Mouse (Mus musculus) v-Abl transformed pro-B cells (cell line): ENCODE results near the gene 1700025C18Rik.

Experiments
- in situ Hi-C, 2 experiments: fragments of 400-800 bp; cut with MboI; formaldehyde crosslinking; loops; one replicate each; pipeline ENCODE4 v1.15.1; 2025; ENCODE audit not compliant: unreplicated experiment in 2 of 2

Gene 1700025C18Rik

DNA sequence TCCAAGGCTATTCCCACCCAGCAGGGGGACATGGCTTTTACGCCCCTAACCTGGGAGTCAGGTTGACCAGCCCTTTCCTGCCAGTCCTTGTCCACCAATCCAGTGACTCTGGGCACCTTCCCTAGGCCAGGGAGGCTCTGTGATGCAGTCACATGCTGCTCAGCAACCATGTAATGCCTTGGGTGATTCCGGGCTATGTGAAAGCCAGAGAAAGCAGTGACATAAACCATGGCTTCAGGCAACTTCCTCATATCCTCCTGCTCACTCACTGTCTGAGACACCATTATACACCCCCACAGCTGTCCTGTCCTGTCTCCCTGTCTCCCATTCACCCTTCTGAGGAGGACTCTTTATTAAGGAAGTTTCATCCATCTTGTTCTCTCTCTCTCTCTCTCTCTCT, at the start of gene 1700025C18Rik:
Gene 1700025C18Rik, minus strand, starts transcription at position 101 of the 400 bp plus-strand sequence.
- in situ Hi-C loops = no loop called here

DNA sequence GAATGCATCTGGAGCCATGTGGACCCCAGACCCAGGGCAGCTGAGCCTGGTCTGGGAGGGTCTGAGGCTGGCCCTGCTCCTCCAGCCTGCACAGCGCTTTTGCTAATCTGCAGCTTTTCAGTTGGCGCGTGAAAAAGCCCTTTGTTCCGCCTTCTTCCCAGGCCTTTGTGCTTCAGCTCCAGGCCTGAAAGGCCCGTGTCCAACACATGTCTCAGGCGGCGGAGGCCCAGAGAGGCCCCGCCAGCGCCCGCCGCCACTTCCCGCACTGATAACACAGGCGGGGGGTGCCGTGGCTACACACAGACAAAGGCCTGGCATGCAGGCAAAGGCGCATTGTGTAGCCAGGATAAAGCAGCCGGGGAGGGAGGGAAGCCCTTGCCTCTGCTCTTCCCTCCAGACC, 45.5 kb upstream of the 1700025C18Rik start:
- in situ Hi-C loops = no loop called here

DNA sequence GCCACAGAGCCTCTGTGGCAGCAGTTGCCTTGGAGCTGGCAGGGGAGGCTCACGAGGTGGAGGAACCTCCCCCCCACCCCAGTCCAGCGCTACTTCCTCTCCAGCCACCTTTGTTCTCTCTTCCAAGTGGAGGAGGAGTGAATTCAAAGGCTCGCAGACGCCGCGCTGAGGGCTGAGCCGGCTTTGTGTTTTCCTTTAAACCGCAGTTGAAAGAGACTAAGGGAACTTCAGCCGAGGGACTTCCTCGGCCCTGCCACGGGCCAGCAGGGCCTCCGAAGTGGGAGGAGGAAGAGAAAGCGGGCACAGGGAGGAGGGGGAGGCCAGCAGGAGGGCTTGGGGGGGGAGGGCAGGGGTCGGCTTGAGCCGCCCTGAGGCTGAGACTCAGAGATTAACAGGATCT, 43.0 kb upstream of the 1700025C18Rik start:
- in situ Hi-C loops = no loop called here

DNA sequence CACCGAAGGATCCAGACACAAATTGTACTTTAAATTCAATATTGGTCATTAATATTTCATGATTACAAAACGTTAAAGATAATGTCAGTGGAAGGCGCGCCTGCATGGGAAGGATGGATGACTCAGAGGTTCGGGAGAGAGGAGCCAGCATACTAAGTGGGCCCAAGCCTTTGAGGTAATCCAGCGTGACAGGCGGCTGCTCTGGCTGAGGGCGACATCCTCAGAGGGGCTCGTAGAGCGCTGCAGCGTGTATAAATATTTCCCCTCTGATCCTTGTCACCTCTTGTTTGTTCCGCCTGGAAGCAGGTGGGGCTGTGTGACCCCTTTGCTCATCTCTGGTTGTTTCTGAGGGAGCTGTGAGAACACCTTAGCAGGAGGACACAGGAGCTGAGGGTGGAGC, 40.9 kb upstream of the 1700025C18Rik start:
- in situ Hi-C loops = no loop called here

DNA sequence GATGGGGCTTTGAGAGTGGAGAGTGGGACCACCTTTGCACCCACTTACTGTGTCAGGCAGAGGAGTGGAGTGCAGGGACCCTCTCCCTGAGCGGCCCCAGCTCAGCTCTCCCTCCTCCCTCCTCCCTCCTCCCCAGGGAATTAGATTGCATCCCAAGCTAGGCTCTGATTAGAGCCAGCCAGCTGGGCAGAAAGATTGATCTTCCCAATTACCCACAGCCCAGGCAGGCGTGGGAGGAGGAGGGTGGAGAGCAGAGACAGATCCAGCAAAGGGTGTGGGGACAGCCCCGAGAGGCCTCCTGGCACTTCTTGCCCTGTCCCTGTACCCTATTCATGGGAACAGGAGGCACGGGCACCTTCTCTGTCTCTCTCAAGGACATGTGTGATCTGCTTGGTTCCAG, 38.6 kb upstream of the 1700025C18Rik start:
- in situ Hi-C loops = no loop called here

DNA sequence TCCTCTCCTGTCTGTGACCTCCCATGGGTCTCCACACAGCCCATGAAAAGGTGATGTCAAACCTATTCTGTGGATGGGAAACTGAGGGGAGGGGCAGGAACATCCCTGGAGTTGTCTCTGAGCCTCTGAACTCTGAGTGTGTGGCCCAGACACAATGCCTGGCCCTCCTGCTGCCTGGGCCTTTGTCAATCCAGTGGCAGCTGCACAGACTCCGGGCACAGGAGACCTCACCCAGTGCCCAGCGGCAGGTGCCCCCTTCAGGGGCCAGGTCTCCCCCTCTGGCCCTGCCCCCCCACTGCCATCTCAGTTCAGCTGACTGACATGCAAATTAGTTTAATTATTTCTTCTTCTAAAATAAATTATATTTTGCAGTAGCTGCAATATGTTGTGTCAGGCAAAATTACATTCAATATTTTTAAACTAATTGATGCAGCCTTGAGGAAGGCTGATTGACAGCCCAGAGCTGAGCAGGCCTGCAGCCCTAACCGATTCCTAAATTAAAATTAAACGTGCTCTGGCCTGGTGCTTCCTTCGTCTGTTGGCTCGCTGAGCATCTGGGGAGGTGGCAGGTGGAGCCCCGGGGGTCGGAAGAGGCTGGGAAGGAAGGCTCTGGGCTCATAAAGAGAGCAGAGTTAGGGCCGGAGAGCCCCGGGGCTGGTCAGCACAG, 36.5 kb upstream of the 1700025C18Rik start:
- in situ Hi-C loops = no loop called here

DNA sequence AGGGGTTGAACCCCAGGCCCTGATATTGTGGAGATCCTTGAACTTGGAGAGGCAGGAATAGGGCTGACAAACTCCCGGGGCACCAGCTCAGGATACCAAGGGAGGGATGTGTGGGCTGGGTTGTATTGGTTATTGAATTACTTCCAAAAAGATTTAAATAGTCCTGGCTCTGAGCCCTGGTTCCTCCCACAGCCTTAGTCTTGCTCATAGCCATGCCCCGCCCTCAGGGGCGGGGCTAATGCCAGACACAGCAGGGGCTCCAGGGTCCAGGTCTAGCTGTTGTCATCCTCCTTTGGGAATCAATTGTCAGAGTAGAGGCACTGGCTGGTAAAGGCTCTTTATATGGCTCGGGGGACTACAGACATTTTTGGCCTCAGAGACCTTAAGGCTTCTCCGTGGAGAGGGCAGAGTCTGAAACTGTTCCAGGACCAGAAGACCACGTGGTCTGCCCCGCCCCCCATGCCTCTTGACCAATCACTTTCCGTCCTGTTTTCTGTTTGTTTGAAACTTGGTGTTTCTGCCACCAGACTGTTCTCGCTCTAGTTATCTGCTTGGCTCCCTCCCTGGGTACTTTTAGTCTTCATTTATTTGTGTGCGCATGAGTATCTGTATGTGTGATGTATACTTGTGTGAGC, 30.8 kb upstream of the 1700025C18Rik start:
- in situ Hi-C loops = no loop called here

DNA sequence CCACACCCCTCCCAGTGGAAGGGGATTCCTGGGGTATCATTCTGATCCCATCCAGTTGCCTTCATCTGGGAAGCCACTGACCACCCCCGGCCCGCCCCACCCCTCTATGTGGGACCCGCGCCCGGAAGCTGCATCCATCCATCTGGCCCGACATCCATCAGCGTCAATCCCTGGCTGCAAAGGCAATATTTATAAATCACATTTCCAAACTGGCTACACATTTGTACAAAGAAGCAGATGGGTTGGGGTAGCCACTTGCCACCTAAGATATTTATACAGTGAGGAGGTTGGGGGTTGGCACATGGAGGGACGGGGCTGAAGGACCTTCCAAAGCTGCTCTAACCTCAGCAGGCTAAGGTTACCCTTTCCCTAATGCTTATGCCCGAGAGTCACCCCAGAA, 30.2 kb upstream of the 1700025C18Rik start:
- in situ Hi-C loops = no loop called here

DNA sequence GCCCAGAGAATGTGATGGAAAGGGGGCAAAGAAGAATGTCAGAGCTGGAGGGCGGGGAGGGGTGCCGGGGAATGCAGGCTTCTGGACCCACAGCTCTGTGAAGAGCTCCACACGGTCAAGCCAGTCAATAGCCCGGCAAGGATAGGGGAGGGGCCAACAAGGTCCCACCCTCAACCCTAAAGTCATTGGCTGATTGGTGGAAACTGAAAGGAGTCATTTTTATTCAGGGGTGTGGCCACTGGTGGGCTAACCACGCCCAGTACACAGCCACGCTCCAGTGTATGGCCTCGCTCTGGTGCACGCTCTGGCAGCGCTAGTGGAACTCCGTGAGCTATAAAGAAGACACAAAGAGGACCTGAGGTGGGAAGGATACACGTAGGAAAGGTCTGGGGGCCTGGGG, 23.2 kb upstream of the 1700025C18Rik start:
- in situ Hi-C loops = no loop called here

DNA sequence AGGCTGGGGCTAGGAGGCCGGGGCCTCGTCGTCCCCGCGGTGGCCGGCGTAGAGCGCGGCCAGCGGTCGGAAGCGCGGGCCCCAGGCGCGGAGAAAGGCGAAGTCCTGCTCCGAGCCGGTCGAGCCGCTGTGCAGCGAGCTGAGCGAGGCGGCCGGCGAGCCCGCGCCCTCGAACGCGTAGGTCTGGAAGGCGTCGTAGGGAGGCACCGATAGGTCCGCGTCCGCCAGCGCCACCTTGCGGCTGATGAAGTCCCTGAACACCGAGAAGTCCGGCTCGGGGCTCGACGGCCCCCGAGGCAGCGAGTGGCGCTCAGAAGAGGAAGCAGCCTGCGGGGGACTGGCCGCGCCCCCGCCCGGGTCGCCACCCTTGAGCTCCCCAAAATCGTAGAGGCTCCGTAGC, 21.6 kb upstream of the 1700025C18Rik start:
- in situ Hi-C loops = no loop called here

DNA sequence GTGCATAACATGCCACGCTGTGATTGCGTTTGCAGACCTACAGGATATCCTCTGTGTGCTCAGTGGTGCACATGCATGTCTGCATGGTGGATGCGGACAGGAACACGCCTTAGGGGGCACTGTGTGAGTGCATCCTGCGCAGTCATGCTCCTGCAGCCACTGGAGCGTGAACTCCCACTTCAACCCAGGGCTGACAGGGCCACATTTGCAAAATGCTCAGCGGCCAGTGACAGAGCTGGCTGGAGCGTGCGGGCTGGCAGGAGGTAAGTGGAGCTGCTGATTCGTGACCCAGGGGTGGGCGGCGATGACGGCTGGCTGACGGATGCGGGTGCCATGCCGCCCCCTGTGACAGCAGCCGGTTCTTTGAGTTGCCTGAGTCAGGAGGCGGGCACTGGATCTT, 16.0 kb upstream of the 1700025C18Rik start:
- in situ Hi-C loops = no loop called here

DNA sequence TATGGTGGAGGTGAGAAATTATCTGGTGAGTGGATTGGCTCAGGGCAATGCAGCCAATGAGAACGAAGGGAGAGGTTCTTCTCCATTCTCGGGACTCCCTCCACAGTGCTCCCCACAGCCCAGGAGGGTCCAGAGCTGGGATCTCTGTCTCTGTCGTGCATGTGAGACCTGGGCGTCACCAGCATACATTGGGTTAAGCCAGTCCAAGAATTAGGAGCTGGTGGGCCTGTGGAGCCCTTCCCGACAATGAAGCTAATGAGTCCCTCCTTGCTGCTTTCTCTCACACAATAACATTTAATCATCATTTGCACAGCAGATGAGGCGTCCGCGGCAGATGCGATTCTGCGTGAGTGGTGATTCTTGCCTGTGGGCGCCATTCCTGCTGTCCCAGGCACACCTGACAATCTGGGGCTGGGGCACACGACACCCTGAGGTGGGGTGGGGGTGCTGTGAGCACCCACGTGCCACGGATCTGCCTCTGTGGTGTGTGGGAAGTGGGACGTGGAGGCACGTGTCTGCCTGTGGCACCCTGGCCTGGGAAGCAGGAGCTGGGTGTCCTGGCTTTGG, 15.0 kb upstream of the 1700025C18Rik start:
- in situ Hi-C loops = no loop called here

DNA sequence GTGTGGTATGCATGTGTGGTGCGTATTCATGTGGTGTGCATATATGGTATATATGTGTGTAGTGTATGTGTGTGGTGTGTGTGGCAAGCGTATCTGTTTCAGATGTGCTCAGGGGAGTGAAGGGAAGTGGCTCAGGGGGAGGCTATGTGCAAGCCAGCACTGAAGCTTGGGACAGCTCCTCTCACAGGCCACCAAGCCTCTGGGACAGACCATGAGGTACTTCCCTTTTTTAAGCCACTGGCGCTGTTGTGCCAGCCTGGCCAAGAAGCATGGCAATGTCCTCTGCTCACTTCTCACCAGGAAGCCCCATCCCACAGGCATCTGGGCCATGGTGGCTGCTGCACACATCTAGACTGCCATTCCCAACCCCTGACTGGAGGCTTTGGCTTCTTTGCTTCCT, 12.4 kb upstream of the 1700025C18Rik start:
- in situ Hi-C loops = no loop called here

DNA sequence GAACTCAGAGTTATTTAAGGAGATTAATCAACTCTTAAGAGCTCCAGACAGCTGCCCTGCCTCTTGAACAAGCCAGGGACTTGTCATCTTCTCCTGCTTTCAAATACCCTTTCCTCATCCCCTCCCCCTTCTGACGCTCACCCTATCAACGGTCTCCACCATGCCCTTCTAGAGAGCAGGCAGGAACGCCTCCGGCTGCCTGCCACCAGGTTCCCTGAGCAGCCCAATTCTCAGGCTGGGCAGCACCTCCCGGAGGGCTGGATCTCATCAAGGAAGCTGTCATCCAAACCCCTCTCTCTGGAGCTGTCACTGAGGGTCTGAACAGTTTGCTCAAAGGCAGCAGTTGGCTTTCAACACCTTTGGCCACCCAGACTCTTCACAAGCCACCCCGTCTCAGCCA, 10.2 kb upstream of the 1700025C18Rik start:
- in situ Hi-C loops = no loop called here

DNA sequence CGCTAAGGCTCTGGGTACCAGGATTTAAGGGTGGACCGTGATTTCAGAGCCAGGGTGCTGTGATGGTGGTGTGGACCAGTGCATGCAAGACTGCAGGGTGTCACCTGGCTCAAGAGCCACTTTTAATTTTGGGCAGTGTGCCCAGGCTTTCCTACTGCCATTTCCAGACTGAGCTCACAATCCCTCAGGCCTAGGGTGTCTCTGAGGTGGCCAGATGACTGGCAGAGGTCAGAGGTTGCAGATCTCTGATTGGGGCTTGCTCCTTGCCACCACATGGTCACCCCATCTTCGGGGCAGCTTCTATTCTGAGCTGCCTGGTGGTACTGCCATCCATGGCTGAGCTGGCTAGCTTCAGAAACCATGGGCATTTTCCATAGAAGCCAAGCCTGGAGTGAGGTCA, 8.3 kb upstream of the 1700025C18Rik start:
- in situ Hi-C loops = no loop called here

DNA sequence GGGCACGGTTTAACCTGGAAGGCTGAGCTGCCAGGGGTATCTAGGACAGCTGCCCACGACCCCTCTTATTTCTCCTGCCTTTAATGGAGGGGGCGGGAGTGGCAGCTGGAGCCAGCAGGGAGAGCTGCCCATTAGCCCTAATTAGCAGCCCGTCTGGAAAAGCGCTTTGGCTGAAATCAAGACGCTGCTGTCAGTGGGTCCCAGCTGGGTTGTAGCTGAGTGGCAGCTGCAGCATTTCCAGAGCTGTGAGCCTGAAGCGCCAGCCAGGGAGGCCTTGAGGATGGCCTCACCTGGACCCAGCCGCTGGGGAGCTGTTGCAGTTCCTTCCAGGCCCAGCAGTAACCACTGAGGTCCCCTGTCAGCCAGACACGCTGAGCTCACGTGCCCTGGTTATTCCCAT, 5.8 kb upstream of the 1700025C18Rik start:
- in situ Hi-C loops = no loop called here

DNA sequence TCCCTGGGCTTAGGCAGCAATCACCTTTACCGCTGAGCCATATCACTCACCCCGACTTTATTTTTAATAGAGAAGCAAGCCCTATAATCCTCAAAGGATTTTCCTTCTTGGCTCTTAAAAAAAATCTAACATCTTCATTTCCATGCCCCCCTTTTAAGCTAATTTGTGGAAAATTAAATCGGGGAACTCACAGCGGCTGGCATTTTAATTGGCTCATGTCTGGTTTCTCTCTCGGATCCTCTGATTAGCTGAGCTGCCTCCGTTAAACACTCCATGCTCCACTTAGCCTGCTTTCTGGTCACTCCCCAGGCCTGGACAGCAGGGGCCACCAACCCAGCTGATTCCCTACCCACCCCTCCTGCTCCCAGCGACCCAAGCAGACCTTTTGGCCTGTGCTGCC, 1.8 kb upstream of the 1700025C18Rik start:
- in situ Hi-C loops = no loop called here

DNA sequence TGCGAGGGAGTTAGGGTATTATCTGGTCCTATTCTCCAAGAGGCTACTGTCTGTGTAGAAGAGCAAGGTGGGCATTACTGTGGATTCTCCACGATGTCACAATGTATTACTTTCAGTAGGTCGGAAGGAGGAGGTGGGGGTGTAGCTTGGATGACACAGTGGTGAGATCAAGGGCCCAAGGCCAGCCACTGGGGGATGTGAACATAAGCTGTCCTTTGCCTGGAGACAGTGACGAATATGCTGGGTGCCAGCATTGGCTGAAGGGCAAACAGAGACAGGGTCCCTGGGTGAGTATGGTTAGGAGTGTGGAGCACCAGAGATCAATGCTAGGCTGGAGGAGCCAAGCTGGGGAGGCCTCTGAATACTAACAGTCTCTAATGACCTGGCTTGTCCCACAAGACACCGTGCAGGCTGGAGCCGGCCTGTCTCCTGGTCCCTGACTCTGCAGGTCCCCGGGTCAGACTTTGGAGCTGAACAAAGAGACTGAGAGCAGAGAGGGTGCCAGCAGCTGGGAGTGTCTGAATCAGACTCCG, 949 bp upstream of the 1700025C18Rik start:
- in situ Hi-C loops = no loop called here

DNA sequence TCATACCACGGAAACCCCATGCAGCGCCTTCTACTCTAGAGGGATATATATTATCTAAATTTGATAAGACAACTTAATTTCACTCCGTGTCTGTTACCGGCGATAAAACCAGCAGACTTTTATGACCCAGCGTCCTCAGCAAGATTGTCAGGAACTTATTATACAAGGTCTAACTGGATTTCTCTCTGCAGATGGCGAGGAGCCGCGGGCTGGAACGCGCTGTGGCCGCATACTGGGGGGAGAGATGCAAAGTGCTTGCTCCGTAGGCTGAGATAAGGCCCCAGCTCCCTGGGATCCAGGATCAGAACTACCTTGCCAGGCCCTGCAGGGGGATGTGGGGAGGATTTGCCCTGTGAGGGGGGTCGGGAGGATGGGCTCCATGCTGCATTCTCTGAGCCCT, 1.1 kb downstream of the 1700025C18Rik start:
- in situ Hi-C loops = no loop called here

DNA sequence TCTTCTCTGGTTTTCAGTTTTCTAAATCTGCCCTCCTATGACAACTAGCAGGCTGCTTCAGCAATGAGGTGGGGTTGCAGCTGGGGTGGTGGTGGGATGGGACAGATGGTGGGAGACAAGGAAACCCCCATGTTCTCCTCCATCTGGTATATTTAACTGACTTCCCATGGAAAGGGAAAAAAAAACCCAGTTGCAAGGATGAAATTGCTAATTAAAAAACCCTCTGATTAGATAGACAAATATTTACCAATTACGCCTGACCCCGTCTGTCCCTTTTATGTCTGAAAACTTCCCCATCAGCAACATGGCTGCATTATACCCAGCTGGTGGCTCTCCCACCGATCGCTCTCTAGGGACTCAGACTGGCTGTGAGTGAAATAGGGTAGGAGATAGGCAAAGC, 3.9 kb downstream of the 1700025C18Rik start:
- in situ Hi-C loops = no loop called here

DNA sequence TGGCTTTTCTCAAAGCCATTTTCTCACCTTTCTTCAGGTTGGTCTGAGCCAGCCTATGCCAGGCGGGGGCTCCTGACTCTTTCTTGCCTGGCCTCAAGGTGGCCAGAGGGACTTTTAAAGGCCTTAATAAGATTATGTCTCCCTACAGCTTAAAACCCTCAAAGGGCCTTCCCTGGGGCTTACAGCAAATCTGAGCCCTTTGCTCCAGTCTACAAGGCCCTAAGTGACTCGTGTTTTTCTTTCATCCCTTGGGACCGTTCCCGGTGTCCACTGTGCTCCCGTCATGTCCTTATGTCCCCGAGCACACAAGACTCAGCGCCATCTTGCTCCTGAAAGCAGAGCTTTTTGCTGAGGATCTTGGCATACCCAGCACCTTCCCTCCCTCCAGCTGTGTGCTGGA, 9.3 kb downstream of the 1700025C18Rik start:
- in situ Hi-C loops = no loop called here

DNA sequence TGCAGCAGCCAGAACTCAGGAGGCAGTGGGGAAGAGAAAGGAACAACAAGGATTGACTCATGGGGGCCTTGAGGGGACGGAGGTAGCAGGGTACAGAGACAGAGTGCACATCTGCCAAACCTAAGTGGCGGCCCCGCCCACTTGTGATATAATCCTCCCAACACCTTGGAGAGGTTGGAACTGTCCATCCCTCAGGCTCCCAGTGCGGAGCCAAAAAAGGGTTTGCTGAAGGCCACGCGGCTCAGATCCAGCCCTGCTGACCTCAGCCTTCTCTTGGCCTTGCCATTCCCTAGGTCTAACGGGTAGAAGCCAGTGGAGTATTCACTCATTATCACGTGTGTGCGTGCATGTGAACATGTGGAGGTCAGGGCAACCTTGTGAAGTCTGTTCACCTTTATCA, 9.9 kb downstream of the 1700025C18Rik start:
- in situ Hi-C loops = no loop called here
